In the genomic region with DNA sequence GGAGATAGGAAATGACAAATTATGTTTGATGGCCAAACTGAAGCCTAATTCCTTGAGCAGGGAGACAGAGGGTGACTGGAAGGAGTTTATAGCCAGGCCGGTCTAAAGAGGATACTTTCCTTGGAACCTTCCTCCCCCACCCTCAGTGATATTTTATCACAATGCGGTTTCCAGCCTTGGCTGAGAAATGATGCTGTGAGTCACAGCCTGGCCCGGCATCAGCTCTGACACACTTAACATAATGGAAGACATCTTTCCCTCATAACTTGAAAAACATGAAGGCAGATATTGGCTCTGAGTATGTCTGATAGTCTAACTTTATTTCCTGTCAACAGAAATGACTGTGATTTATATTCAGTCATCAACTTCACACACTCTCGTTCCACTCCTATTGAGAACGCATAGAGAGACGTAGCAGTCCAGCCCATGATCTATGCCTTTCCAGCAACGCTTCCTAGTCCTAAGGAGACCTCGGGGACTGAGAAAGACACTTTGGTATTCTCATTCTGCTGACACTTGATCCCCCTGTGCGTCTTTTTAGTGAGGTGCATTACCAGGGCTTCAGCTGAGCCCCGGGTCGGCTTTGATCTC, we compare ENCODE assay signal across 16 mouse cellular contexts. TPM values are rescaled to one million over a fixed set of nuclear protein-coding genes. Genes with fewer than 3 reads are reported as not detected.
DNase-seq lines count a peak whose midpoint lies in the region; ATAC-seq and TF ChIP-seq lines count a peak whose summit lies in the region.
"Had no signal": no experiment of that assay in that cellular context is flagged by ENCODE, and none has a peak within 500 bp of the region (broad histone marks: within the 10 kb centered on the region; RNA-seq: fewer than 3 reads in every experiment).

No protein-coding gene starts in this region.

- WGBS in kidney, embryonic 15.5 days, result 32% methylated on average over 11 of the region's 11 CpGs

- no peak overlapping the region for H3K27ac ChIP-seq in kidney, embryonic 15.5 days
- no peak overlapping the region for H3K27ac ChIP-seq in layer of hippocampus, adult 2 months
- H3K27ac ChIP-seq: intestine, embryonic 15.5 days had no signal

- no peak overlapping the region for H3K9ac ChIP-seq in kidney, embryonic 15.5 days
- H3K9ac ChIP-seq: intestine, embryonic 15.5 days had no signal

- DNase-seq in frontal cortex, postnatal 25 days (ENCODE audit: low spot score in 2 of 2), result no peak
- DNase-seq in kidney, postnatal 10 days, result peak; percentile 46
- DNase-seq in 3T3-L1 (ENCODE audit: low read depth, low spot score), result peak; percentile 97
- DNase-seq in adrenal gland, postnatal 14 days, result peak; percentile 53
- DNase-seq in layer of hippocampus, adult 2 months (ENCODE audit: low spot score in 2 of 2), result no peak
- DNase-seq in thymus, postnatal 14 days, result no peak
- DNase-seq: cerebellum, postnatal 36 days; kidney, postnatal 36 days; lung, postnatal 10 days; retina, postnatal 1 day had no signal

- H3K9me3 ChIP-seq in kidney, embryonic 15.5 days (replicated peaks), result no peaks in the 10 kb centered on the region
- H3K9me3 ChIP-seq: intestine, embryonic 15.5 days had no signal

- H3K4me1 ChIP-seq in kidney, embryonic 15.5 days, result 0 out of 2 replicates have a peak, but pooled peaks cover 6% of the 10 kb centered on the region

- peaks cover 35% of the 10 kb centered on the region for H3K27me3 ChIP-seq in kidney, embryonic 15.5 days

- no peak overlapping the region for H3K4me2 ChIP-seq in kidney, embryonic 15.5 days
- H3K4me2 ChIP-seq: intestine, embryonic 15.5 days; liver, embryonic 11.5 days; midbrain, embryonic 11.5 days had no signal

- H3K4me3 ChIP-seq in kidney, embryonic 15.5 days (replicated peaks), result no peak overlapping the region
- no peak overlapping the region for H3K4me3 ChIP-seq in layer of hippocampus, adult 2 months
- H3K4me3 ChIP-seq: intestine, embryonic 15.5 days had no signal

- H3K36me3 ChIP-seq in kidney, embryonic 15.5 days, result no peaks in the 10 kb centered on the region
- H3K36me3 ChIP-seq: intestine, embryonic 15.5 days had no signal

- TF ChIP-seq CTCF in layer of hippocampus, adult 2 months (conservative IDR thresholded peaks at IDR 0.05), result no peak

- peak; percentile 92 for ATAC-seq in frontal cortex, adult (ENCODE audit: low TSS enrichment)
- no peak for ATAC-seq in kidney, embryonic 15.5 days (replicated peaks; ENCODE audit: low FRiP score)
- ATAC-seq: intestine, embryonic 15.5 days had no signal

RNA-seq across cellular contexts. Expression of a gene that starts 14.2 kb away (rescaled TPM):
- polyA plus RNA-seq in kidney, embryonic 15.5 days (2015; fragmentation: Nextera tagmentation; extraction: Ambion mirVana), result 9.8 and 11.6 TPM in 2 replicates
- total RNA-seq in adrenal gland, postnatal 14 days (2021), result 0.64 and 3.1 TPM in 2 replicates
- not detected for total RNA-seq in layer of hippocampus, adult 2 months (2021)
- total RNA-seq: hematopoietic stem cell, adult 5-6 weeks had no signal

RNA-seq across cellular contexts. Expression of a gene that starts 52.6 kb away (rescaled TPM):
- 10.9 and 11.9 TPM in 2 replicates for polyA plus RNA-seq in kidney, embryonic 15.5 days (2015; fragmentation: Nextera tagmentation; extraction: Ambion mirVana)
- 19.9 and 27.2 TPM in 2 replicates for total RNA-seq in adrenal gland, postnatal 14 days (2021)
- total RNA-seq in layer of hippocampus, adult 2 months (2021), result 1 to 10 TPM; 3.2 to 3.7 TPM

Comparison
In these comparisons a context has a peak if more than half of its experiments do, and no peak if none do; other contexts are left out.
1. DNase-seq: peak in kidney, postnatal 10 days (single experiment), 3T3-L1 (single experiment) and adrenal gland, postnatal 14 days (single experiment); none in frontal cortex, postnatal 25 days (0 of 2), layer of hippocampus, adult 2 months (0 of 2) and thymus, postnatal 14 days (single experiment).